Mouse (Mus musculus) small intestine, adult 2 months (tissue): Measurements from ENCODE around the gene Yy1.

Experiments used
- CTCF ChIP-seq: fragments of 200-500 bp; IDR thresholded peaks from 2 replicates; pipeline ENCODE4 v1.5.1; 2012; ENCODE audit warnings: low read depth, mild to moderate bottlenecking, control low read depth, inconsistent platforms, low read length, moderate library complexity, mixed read lengths; ENCODE audit not compliant: insufficient replicate concordance, insufficient read length; ENCODE audit errors: extremely low read depth
- POLR2A ChIP-seq: fragments of 200-500 bp; IDR thresholded peaks from 2 replicates; pipeline ENCODE4 v1.6.1; 2012; ENCODE audit warnings: low read depth, mild to moderate bottlenecking, control low read depth, inconsistent platforms, low read length, moderate library complexity

DNA sequence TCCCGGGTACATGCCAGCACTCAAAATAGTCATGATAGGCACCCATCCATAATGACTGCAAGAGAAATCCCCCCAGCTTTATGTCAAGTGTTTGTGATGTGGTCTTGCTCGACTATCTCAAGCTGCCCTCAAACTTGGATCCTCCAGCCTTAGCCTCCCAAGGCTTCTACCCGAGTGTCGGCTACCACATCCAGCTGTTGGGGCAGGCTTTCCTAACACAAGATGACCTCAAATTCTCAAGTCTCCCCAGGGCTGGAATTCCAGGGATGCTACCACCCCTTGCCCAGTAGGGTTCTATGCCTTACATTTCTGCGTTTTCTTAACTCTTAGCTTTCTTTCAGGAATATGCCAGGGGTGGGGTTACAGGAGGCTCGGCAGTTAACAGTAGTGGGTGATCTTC is 37.6 kb downstream of the Yy1 start:
- TF ChIP-seq POLR2A (no peak), CTCF (no peak)
